Mouse (Mus musculus) kidney, postnatal 36 days (tissue): ENCODE measurements around the gene Gm21719.
"Not testable (repeated sequence)": the region's sequence is repeated elsewhere in the genome, so short reads cannot be mapped to it uniquely, and the experiment has no call there.

Source experiments
- DNase-seq, 2 experiments: peaks; one replicate each; pipeline ENCODE4 v3.0.0; 2021 to 2022; ENCODE audit warnings: mixed read lengths in 2 of 2

The Gm21719 gene

DNA sequence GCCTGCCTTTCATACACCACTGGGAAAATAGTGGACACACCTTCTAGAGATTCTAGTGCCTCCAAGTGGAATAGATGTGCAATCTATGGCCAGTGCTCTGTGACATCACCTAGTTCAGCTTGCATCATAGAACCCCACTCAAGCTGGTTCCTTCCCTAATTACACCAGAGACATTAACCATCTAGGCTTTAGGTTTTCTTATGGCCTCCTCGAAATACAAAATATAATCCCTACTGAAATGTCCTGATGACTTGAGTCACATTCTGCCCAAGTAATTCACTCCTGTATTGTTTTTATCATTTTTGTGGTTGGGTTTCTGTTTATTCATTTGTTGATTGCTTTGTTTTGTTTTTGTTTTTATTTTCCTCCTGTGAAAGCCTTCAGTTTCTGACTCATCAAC lies at the start of gene Gm21719:
Gene Gm21719 (minus strand): TSS at position 101 of the 400 bp plus-strand sequence.
- DNase-seq = not testable (repeated sequence)
